Mouse (Mus musculus) erythroid progenitor cell, adult 5-6 weeks (primary cell): ENCODE results near the gene Ggcx. TPM values are rescaled to one million over a fixed set of nuclear protein-coding genes. Genes with fewer than 3 reads are reported as not detected.
"Not testable (repeated sequence)": the region's sequence is repeated elsewhere in the genome, so short reads cannot be mapped to it uniquely, and the experiment has no call there.

Source experiments
- ATAC-seq: replicated peaks from 2 replicates; pipeline ENCODE4 v1.8.0; 2016; ENCODE audit warnings: moderate number of reproducible peaks, mild to moderate bottlenecking, moderate TSS enrichment, inconsistent platforms; ENCODE audit not compliant: poor library complexity, low FRiP score, severe bottlenecking
- total RNA-seq, 2 experiments: library from RNA; stranded (forward) in 1 of 2; stranded (reverse) in 1 of 2; fragments of 150-400 nt in 1 of 2; fragments of 186-747, 209-891 nt in 1 of 2; gene quantifications; 2 replicates each; pipeline versions ENCODE4 v1.2.3 to v1.2.4; 2015 to 2017; ENCODE audit warnings: low replicate concordance in 2 of 2

Gene Ggcx
- total RNA-seq, 2 experiments from 2014 or later = 2.6 to 7.1 TPM

DNA sequence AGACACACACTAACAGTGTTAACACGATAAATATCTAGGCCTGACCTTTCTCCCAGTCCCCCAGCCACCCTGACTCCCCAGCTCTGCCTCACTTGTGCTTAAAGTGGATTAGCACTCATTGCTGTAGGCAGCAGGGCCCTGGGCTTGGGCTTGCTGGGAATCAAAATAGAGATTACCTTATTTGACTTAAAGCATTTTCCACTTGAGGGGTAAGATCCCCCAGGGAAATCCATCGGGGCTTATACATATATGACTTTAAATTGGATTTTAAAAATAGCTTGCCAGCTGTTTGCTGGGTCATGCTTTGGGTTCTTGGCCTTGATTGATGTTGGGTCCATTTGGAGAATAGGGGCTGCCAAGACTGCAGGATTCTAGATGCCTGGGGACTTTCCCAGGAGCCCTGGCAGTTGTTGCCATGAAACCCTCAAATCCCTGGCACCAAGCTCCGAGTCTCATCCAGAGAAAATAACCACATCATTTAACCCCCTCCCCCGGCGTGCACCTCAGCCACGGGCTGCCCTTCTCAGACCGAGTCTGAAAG is 40.8 kb downstream of the Ggcx start:
- ATAC-seq = 0 out of 2 replicates have a peak, but pooled peaks have one; percentile 20

DNA sequence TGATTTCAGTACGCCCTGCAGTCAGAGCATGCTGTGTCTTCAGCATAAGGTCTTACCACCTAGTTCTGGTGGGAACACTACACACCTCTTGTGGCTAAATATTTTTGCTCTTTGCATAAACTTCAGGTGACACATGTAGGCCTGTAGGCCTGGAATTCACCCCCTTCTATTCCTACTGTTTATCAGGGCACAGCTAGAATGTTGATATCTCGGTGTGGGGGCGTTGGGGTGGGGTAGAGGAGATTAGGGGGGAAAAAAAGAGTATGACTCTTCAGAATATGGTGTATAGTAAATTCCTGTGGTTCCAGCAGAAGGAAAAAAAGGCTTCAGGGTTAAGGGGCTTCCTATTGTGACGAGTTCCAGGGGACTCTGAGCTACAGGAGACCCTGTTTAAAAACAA is 42.5 kb downstream of the Ggcx start:
- ATAC-seq = no peak

DNA sequence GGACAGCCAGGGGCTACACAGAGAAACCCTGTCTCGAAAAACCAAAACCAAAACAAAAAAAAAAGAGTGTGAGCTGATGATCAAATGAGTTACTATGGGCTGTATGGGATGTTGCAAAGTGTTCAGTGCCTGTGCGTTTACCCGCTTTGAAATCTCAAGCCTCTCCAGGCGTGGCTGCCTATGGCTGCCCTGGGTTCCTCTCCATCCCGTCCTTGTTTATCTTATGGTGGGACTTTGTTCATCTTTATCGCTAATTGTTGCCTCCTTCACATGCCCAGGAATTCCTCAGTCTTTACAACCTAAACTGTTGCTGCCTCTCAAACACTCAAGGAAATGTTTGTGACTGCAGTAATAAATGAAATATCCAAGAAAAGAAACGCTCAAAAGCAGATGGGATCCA is 44.3 kb downstream of the Ggcx start:
- ATAC-seq = no peak

DNA sequence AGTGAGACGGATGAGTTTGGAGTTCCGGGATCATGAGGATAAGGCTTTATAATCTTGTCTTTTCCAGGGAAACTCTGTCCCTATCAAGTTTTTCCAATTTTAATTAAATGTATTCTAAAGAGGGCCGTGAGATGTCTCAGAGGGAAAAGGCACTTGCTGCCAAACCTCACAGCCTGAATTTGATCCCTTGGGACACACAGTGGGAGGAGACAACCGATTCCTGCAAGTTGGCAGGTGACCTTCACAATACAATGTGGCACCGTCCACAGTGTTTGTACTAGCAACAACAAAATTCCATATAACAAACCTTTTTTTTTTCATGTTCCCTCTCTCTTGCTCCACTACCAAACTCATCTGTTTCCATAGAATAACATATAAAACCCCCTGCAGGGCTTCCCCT is 44.8 kb downstream of the Ggcx start:
- no peak for ATAC-seq

DNA sequence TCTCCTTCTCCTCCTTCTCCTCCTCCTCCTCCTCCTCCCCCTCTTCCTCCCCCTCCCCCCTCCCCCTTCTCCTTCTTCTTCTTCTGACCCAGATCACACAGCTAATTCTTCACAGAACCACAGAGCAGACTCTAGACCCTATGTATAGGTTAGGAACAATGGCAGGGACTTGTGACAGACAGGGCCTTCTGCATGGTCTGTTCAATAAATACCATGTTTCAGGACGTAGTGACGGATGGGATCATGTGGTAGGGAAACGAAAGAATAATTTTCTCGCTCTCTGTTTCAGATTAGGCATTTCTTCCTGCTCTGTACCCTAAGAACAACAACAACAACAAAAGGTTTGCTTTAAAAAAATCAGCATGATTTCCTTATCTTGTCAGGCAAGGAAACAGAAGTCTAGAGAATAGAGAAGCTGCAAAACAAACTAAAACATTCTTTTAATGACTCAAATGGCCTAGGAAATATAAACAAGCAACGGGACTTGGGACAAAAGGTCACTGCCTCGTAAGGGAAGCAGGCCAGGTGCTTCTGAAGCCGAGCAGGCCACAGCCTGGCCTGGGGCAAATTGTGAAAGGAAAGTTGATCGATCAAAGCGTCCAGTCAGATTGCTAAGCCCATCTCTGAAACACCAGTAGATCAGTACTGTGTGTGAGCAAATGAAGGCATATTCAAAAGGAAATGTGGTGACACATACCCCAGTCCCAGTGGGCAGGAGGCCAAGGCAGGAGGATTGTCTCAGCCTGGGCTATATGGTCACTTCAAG is 46.1 kb downstream of the Ggcx start:
- ATAC-seq = no peak; the same call in 1 of the 2 replicates

DNA sequence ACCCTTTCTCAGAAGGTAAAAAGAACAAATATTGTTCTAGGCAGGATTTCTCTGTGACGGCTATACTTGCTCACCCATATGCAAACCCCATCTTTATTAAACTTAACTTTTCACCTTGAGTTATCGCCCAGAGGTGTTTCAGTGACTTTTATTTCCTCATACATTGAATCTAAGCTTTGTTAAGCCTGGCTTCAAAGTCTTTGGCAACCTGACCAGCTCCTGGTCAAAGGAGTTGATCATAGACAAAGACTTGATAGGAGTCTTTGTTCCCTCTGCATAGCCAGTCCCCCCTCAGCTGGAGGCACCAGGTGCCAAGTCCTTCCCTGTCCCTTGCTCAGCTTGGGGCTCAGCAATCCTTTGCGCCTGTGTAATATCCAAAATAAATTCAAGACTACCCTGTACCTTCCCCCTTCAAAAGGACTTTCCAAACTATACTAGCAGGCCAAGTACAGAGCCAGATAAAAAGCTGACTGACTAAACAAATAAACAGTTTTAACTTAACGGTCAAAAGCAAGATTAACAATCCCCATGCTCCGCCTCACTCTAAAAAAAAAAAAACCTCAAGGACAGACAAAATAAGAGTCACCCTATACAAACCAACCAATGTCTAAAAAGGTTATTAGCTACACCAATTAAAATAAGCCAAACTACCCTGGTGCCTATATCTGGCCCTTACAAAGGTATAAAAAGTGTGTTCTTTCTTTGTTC is 48.6 kb downstream of the Ggcx start:
- not testable (repeated sequence) for ATAC-seq

DNA sequence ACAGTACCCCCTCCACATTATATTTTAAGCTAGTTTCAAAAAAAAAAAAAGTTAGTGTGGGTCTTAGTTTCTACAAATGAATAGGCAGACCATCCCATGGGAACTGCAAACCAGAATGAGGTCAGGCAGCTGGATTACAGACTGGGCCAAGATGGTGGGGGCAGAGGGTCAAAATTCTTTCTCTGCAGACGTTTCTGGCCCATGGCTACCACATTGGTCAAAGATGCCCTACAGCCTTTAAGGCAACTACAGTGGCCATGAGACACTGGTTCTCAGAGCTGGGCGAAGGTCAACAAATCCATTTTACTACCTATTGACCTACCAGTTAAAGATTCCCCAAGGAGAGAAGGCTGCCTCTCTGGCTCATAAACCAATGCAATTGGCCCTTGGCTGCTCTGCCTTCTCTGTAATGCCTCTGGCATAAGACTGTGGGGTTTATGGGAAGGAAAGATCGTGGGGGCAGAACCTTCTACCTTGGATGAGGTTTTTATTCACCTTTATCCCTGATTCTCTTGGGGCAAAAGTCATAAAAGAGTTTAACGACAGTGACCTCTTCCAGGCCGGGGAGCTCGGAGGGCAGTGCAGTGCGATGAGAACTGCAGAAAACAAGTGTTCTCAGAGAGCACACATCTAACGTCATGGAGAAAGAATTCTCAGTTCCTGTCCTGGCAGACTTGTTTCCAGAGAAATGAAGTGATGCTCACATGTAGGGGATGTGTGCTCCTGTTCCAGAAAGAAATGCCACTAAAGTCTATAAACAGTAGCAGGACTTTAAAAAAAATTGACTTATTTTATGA is 51.5 kb downstream of the Ggcx start:
- no peak for ATAC-seq

DNA sequence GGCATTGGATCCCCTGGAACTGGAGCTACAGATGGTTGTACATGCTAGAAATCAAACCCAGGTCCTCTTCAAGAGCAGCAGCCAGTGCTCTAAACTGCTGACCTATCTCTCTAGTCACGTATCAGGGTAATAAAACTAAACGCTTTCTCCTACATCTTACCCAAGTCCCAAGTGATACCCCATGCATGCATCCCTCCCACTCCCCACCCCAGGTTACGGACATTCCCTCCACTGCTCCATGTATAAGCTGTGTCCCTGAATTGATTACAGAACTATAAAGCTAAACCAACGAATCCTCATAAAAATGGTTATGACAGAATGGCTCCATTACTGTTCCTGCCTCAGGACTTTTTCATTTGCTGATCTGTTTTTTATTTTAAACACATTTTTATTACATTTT is 52.1 kb downstream of the Ggcx start:
- ATAC-seq = no peak

DNA sequence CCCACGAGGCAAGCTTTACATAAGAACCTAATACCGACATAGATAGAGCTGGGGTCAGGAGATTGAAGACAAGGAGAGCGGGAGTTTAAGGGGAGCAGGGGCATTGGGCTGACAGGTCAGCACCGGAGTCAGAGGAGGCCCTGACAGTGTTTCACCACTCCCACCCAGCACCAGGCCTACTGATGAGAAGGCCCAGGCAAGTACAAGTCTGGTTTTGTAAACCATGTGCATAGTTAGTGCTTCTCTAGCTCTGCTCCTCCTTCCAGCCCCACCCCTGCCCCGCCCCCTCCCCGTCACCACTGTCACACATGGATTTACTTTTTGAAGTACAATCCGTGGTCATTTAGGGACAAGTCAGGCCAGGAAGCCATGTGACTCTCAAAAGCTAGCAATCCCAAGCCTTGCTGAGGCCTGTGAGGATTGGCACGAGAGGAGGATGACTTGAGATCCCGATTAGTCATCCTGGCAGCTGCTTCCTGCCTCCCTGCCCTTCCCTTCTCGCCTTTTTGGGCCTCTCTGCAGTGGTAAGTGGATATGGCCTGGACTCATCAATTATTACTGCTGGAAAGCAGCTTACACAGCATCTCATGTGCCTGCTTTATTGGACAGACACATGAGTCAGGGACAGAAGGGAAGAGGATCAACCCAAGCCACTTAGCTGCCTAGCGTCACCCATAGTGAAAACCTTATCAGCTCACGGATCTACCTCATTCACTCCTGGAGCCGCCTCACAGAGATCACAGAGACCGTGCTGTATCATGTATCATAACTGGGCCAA is 59.3 kb downstream of the Ggcx start:
- ATAC-seq = no peak

DNA sequence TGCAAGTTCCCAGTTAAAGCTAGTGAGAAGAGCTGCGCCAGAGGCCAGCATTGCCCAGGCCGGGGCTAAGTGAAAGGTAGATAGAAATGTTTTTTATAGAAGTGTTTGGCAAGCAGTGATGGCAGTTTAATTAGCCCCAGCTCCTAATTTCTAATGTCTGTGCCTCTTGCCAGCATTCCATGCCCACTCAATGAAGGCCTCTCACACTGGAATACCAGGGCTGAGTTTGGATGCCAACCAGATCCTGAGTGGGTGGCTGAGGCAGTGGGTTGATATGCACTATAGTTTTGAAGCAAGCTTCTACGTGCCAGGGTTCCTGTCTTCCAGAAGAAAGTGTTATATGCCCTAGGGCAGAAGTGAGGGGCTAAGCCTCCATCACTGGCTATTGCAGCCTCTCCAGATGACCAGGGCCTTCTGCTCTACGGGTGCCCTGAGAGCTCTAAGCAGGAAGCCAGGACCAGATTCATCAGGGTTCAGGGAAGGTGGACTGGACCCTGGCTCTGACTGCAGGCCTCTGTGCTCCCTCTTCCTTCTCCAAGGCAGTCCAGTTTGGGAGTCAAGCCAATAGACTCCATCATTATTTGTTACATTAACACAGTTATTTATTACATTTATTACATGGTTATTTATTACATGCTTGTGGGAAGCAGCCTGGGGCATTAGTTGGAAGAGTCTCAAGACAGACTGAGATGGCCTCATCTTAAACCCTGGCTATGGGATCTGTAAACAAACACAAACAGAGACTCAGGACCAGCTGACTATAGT is 61.3 kb downstream of the Ggcx start:
- ATAC-seq = no peak

DNA sequence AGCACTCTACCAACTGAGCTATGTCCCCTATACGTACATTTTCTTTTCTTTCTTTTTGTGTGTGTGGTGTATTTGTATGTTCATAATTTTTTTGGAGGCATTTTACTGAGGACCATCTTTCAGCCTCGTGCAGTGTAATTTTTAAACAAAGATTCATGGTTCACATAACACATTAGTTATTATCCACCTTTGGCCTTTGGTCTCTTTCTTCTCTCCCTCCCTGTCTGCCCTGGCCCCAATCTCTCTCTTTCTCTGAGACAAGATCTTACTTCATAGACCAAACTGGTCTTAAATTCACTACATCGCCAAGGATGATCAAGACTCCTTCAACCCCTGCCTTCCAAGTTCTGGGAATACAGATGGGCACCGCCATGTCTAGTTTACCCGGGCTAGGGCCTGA is 62.7 kb downstream of the Ggcx start:
- no peak for ATAC-seq

DNA sequence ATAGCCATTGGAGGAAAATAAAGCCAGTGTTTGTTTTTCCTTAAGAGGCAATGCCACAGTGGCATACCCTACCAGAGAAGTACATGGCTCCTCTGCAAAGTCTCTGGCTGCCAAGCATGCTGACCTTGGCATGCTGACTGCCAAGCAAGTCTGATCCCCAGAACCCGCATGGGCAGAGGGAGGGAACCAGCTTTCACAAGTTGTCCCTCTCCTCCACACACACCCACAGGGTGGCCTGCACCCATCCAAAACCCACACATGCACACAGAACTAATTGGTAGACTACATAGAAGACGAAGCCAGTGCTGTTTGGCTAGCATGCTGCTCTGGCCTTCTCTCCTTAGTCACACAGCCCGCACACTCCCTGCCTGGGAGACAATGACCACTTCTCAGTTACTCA is 63.5 kb downstream of the Ggcx start:
- no peak for ATAC-seq

DNA sequence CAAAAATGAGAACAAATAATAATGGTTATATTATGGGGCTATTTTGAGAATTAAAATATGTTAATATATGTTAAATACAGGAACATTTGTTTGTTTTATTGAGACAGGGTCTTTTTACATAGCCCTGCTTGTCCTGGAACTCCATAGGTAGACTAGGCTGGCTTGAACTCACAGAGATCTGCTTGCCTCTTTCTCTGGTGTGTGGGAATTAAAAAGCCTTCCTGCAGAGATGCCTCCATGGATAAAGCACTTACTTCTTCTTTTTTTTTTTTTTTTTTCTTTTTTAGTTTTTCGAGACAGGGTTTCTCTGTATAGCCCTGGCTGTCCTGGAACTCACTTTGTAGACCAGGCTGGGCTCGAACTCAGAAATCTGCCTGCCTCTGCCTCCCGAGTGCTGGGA is 64.6 kb downstream of the Ggcx start:
- ATAC-seq = not testable (repeated sequence)

DNA sequence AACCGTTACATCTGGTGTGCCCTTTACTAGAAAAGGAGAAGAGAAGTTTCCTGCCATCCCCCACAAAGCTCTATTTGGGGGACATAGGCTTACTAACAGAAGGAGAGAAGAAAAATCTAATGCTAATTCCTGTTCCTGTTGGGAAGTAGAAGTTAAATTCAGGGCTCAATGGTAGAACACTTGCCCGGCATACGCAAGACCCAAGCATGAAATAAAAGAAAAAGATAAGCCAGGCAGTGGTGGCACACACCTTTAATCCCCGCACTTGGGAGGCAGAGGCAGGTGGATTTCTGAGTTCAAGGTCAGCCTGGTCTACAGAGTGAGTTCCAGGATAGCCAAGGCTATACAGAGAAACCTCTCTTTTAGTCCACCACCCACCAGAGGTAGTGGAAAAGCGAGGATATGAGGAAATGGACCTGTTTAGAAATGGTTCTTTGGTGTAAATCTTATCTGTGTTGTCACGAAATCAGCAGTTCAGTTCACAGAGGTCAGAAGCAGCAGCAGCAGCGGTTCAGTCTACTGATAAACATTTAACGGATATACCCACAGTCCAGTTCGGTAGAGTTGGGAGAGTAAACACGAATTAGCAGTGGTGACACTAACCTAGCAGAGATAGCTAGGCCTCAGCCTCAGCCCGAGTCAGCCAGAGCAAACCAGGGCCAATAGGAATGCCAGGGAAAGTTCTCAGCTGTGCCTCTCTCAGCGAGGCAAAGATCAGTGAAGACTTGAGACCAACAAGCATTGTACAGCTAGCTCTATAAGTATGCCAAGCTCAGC is 65.7 kb downstream of the Ggcx start:
- no peak for ATAC-seq

DNA sequence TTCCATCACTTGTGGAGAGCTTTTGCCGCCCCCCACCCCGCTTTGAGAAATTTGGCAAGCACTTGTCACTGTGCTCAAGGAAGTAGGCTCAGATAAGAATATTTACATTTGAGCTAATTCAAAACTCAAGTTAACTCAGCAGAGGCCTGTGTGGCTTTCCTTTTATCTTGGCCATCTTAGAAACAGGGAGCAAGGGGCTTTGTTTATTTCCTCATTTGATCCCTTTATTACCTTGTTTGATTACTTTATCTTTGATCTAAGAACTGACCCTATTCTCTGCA is 66.3 kb downstream of the Ggcx start:
- ATAC-seq = no peak
